Mouse (Mus musculus) monocyte, adult 2 months (primary cell): ENCODE results near the gene Traf4.
"Not testable (repeated sequence)": the region's sequence is repeated elsewhere in the genome, so short reads cannot be mapped to it uniquely, and the experiment has no call there.

ENCODE experiments used
- DNase-seq, 2 experiments: peaks; one replicate each; pipeline ENCODE4 v3.0.0; 2022; ENCODE audit warnings: low spot score in 2 of 2, low read depth in 1 of 2

Traf4 gene

GRCm38 (mm10) chr11:78143520-78143919, 21.9 kb downstream of the Traf4 start:
- DNase-seq: no peak

- no peak for DNase-seq
Measured at GRCm38 (mm10) chr11:78140665-78141064, 24.7 kb downstream of the Traf4 start.

GRCm38 (mm10) chr11:78138023-78138422, 27.4 kb downstream of the Traf4 start:
- DNase-seq: no peak

- DNase-seq: no peak
Measured at GRCm38 (mm10) chr11:78137584-78137983, 27.8 kb downstream of the Traf4 start.

- DNase-seq: no peak
Measured at GRCm38 (mm10) chr11:78136132-78136531, 29.3 kb downstream of the Traf4 start.

GRCm38 (mm10) chr11:78135314-78135713, 30.1 kb downstream of the Traf4 start:
- not testable (repeated sequence) for DNase-seq

GRCm38 (mm10) chr11:78134344-78134743, 31.0 kb downstream of the Traf4 start:
- DNase-seq: no peak

GRCm38 (mm10) chr11:78133915-78134314, 31.5 kb downstream of the Traf4 start:
- no peak for DNase-seq

- no peak for DNase-seq
Measured at GRCm38 (mm10) chr11:78129458-78129857, 35.9 kb downstream of the Traf4 start.

- no peak for DNase-seq
Measured at GRCm38 (mm10) chr11:78126739-78127138, 38.6 kb downstream of the Traf4 start.

- DNase-seq: no peak
Measured at GRCm38 (mm10) chr11:78125691-78126090, 39.7 kb downstream of the Traf4 start.

GRCm38 (mm10) chr11:78123782-78124181, 41.6 kb downstream of the Traf4 start:
- no peak for DNase-seq

- DNase-seq: no peak
Measured at GRCm38 (mm10) chr11:78122815-78123214, 42.6 kb downstream of the Traf4 start.

- DNase-seq: no peak
Measured at GRCm38 (mm10) chr11:78121176-78121575, 44.2 kb downstream of the Traf4 start.

GRCm38 (mm10) chr11:78119898-78120297, 45.5 kb downstream of the Traf4 start:
- DNase-seq: no peak

GRCm38 (mm10) chr11:78118467-78118866, 46.9 kb downstream of the Traf4 start:
- DNase-seq: no peak

- no peak for DNase-seq
Measured at GRCm38 (mm10) chr11:78116146-78116410, 49.3 kb downstream of the Traf4 start.

GRCm38 (mm10) chr11:78115367-78116145, 49.8 kb downstream of the Traf4 start:
- DNase-seq: peak; percentile 21 to 28

GRCm38 (mm10) chr11:78114676-78115366, 50.6 kb downstream of the Traf4 start:
- peak in 1 of 2 experiments; percentile 2 for DNase-seq

- no peak for DNase-seq
Measured at GRCm38 (mm10) chr11:78113616-78114015, 51.8 kb downstream of the Traf4 start.
